Mouse (Mus musculus) thymus, postnatal 36 days (tissue): ENCODE data around the gene Fgfr2.
A peak's percentile ranks its signal among the peaks of the same experiment; 100 is the strongest.

Source experiments
- DNase-seq, 2 experiments: peaks; one replicate each; pipeline ENCODE4 v3.0.0; 2022; ENCODE audit warnings: mixed read lengths in 2 of 2

Fgfr2 gene

DNA sequence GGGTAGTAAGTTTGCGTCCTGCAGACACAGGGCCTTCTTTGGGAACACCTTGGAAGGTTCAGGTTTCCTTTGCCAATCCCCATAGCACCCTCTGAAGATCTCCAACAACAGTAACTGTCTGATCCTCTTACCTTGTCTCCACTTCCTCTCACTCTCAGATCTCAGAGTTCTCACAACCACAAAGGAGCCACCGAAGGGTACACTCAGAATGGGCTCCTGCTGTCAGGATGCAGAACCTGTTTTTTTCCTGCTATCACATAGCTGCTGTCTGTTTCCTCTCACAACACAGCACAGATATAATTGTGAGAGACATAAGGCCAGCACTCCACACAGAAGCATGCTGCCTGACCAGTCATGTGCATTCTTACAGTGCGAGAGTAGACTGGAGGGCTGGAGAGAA, 2086.8 kb downstream of the Fgfr2 start:
- peak in 1 of 2 experiments; percentile 32 for DNase-seq

GRCm38 (mm10) chr7:131031755-131032154, 2091.4 kb downstream of the Fgfr2 start, which contains the start of gene Dmbt1:
Gene Dmbt1, plus strand, starts transcription at chr7:131032053.
- no peak for DNase-seq

- DNase-seq, result no peak
Measured at GRCm38 (mm10) chr7:131027557-131027956, 2095.6 kb downstream of the Fgfr2 start.

GRCm38 (mm10) chr7:131024807-131025206, 2098.3 kb downstream of the Fgfr2 start:
- DNase-seq, result no peak

GRCm38 (mm10) chr7:131019181-131019580, 2104.0 kb downstream of the Fgfr2 start:
- DNase-seq, result no peak

GRCm38 (mm10) chr7:131011901-131012300, 2111.2 kb downstream of the Fgfr2 start:
- no peak for DNase-seq

DNA sequence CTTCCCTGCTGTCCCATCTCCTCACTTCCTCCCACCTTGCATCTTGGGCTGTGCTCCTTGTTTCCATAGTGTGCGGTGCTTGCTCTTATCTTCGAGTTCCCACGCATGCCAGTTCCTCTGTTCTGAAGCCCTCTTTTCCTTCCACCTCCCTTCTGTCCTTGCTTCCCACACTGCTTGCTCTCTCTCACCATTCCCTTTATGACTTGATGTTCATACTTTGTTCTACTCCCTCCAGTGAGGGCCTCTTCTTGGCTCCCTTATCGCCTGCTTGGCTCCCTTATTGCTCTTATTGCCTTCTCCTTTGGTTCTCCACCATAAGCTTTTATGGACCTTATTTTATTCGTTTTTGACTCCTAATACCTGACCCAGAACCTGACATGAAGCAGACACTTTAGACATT, 2114.0 kb downstream of the Fgfr2 start:
- no peak for DNase-seq

DNA sequence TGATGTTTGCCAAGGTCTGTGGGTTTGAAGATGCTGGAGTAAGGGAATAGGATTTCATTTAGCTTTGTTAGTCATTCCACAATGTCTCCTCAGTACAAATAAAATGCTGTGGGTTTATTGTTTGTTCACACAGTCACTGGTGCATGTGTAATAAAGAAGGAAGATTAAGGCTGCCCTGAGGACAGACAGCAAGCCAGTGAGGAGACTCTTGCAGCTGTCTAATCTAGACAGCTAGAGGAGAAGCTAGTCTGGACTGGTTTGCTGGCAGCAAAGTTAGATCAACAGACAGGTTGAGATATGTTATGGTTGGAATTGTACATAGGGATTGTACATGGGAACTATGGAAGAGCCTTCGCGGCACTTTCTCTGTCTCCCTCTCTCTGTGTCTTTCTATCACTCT, 2115.9 kb downstream of the Fgfr2 start:
- DNase-seq, result no peak

DNA sequence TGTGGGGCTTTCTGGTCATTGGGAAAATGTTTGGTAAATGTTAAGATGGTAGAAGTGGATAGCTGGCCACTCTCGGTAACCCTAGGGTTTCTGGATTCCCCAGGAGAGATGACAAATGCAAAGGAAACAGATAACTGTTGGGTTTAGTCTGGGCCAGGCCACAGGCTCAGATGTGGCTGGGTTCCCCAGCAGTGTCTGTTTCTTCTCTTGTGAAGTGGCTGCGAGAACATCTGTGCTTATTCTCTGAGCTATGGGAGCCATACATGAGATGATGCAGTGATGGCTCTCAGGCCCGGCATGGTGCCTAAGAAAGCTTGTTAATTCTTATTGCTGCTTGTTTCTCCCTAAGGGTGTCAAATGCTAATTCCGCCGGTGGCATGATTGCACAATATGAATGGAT, 2119.1 kb downstream of the Fgfr2 start:
- DNase-seq, result peak; percentile 52 to 67

DNA sequence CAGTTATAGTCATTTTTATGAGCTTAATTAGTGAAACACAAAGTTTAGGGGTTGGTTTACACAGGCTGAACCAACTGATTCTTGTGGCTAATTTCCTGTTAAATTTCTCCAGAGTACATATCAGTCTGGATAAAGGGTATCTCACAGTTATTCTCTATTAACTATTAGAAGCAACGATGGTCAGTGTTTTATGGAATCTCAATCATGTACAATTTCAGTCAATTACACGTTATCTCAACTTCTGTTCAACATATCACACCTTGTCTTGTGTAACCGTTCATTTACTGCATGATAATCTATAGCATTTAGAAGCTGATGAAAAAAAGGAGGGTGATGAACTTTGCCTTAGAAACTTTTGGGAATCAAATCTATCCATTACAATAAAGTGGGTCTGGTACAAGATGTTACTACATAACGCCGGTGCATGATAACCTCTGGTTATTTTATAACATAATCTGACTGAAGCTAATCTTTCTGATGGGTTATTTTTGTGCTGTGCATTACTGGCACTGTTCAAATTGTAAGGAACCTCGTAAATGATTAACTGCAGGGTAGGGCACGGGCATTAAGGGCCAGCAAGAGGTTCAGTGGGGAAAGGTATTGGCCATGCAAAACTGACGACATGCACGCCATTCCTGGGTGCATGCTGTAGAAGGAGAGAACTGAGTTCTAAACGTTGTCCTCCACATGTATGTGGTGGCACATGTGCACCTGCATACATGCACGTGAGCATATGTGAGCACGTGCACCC, 2121.0 kb downstream of the Fgfr2 start:
- DNase-seq, result no peak

DNA sequence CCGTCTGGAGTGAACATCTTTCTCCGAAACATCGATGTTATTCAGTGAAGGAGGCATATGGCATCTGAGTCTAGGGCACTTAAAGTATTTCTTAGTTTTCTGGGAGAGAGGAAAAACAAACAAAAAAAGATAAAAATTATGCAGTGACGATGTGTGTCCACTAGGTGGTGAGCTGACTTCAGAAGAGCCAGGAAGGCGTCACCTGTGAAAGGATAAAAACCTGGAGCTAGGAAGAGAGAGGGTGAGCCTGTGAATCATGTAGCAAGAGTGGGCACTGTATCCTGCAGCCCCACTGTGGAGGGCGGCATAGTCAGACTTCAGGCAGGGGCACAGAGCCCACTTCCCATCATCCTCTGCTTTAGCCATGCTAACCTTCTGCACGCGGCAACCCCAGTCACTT, 2129.2 kb downstream of the Fgfr2 start:
- no peak for DNase-seq

DNA sequence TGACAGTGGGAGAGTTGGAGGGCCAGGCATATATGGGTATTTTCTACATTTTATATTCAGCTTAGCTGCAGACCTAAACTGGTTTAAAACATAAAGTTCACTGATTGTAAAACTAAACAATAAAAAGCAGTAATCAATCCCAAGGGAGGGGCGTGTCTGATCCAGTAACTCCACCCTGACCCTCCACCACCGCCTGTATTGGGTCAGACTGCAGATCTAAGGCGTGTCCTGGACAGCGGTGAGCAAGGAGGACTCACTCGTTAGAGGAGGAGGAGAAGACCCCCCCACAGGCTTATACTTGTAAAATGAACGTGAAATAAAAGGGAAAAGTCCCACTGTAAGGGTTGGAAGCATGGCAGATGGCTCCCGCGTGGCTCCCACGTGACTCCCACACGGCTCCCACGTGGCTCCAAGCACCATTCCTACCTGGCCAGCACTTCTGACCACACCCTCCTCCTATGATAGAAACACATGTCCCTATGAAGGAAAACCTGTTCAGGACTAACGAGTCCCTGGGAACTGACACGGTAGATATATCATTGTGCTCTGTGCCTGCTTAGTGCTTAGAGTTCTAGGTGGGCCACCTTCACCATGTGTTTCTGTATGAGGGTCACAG, 2131.9 kb downstream of the Fgfr2 start:
- no peak for DNase-seq

DNA sequence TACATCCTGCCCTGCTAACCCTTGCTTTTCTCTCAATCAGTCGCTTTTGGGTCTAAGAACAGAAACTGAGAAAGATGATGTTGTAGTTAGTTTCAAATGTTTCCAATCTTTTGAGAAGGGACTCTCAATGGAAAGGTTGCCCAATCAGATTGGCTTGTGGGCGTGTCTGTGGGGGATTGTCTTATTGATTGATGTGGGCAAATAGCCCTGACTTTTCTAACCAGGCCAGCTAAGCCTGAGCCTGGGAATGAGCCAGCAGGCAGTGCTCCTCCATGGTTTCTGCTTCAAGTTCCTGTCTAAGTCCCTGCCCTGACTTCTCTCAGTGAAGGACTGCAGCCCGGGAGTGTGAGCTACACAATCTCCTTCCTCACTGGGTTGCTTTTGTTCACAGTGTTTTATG, 2133.8 kb downstream of the Fgfr2 start:
- DNase-seq, result no peak

- DNase-seq, result no peak
Measured at GRCm38 (mm10) chr7:130988146-130988545, 2135.0 kb downstream of the Fgfr2 start.

- DNase-seq, result no peak
Measured at GRCm38 (mm10) chr7:130985716-130986115, 2137.4 kb downstream of the Fgfr2 start.

DNA sequence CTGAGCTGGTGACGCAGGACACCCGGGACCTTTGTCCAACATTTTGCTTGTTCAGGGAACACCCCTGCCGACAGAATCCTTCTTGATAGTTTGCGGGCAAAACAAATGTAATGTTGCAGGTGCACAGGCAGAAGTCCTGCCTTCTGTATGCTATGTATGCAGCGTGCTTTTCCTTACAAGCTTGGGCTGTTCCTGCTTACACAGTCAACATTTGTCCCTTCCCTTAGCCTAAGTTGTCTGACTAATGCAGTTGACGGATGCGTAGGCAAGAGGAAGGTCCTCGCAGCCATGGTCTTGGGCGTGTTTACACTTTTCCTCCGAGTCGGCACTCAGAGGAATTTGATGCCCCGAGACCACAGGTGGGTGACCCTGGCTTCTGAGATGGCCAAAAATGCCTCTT, 2138.0 kb downstream of the Fgfr2 start:
- no peak for DNase-seq

- DNase-seq, result no peak
Measured at GRCm38 (mm10) chr7:130984294-130984693, 2138.9 kb downstream of the Fgfr2 start.

GRCm38 (mm10) chr7:130982881-130983280, 2140.3 kb downstream of the Fgfr2 start:
- no peak for DNase-seq

GRCm38 (mm10) chr7:130982371-130982770, 2140.8 kb downstream of the Fgfr2 start:
- peak; percentile 27 to 48 for DNase-seq

- DNase-seq, result no peak
Measured at GRCm38 (mm10) chr7:130980130-130980529, 2143.0 kb downstream of the Fgfr2 start.

GRCm38 (mm10) chr7:130978545-130978944, 2144.6 kb downstream of the Fgfr2 start:
- no peak for DNase-seq

DNA sequence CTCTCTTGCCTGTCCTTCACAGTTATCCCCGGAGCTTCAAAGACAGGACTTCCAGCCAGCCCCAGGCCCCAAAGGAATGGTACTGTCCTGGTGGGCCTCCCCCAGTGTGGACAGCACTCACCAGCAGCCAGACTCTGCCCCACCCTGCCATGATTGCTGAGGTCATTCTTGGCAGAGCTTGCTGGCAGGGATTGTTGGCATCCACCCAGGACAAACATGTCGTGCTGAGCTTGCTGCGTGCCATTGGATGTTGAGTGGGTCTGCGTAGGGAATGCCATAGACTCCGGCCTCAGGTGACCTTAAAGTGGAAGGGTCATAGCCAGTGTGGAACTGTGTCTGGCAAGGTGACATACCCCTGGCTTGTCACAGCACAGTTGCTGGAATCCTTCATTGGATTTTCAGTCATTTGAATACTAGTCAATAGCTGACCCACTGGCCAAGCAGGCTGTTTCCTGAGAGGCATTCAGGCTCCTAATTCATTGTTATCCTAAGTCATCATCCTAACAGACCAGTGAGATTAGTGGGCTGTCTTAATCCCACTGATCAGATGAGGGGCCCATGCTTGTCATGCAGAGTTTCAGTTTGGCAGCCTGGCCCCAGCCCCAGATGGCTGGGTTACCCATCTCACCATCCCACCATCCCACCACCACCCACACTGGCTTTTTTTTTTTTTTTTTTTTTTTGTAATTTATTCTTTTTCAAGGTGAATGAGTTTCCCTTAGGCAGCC, 2145.2 kb downstream of the Fgfr2 start:
- no peak for DNase-seq

DNA sequence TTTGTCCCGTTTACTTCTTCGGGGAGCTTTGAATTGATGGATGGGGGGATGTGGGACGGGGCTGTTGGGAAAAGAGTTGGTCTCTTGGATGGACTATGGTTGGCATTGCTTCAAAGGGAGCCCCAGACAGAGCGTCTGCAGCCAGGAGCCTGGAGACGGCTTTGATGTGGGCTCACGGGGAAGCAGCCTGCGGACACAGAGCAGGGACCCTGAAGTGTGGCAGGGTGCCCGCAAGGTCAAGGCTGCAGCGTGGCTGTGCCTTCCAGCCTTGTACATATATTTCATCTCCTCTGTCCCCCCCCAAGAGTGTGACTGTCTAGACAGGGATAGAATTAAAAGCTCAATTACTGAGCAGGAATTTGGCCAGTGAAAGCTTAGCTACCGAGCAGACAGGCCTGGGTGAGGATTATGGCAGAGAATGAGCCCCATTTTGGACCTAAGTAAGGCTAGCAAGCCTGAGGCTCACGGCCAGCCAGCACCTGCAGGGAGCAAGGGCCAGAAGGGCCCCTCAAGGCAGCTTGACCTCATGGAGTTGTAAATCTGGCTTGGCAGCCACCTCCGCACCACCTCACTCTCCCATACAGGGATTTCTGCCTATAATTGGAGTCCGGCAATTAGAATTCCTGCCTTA, 2146.7 kb downstream of the Fgfr2 start:
- DNase-seq, result no peak
